Mouse (Mus musculus): ENCODE results near the gene Olfr92. TPM values are rescaled to one million over a fixed set of nuclear protein-coding genes. Genes with fewer than 3 reads are reported as not detected.

The Olfr92 gene
- polyA plus RNA-seq, 1 experiment = not detected

DNA sequence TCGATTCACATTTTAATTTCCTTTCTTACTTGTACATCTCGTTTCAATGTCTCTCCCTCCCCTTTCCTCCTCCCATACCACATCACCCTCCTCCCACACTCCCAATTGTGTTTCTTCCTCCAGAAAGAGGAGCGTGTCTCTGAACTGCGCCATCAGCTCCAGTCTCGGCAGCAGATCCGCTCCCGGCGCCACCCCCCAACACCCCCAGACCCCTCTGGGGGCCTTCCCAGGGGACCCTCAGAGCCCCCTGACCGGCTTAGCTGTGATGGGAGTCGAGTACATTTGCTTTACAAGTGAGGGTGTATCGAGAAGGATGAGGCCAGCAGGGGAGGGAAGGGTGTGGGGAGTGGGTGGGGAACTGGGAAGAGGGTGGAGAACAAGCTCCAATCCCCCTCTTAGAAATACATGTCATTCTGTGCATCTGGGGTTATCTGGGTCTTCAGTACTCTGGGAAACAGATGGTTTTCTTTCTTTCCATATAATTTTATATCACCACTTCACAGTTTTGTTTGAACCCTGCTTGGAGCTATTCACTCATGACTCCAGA is 47.1 kb downstream of the Olfr92 start:
- Histone ChIP-seq H3K27me3 (ENCODE audit: control insufficient read depth, insufficient read depth, low read length) (no peaks in the 10 kb centered on the region), H3K27ac (ENCODE audit: control insufficient read depth, insufficient read depth, low read depth, low read length) (no peak overlapping the region), H3K36me3 (ENCODE audit: control insufficient read depth, insufficient read depth, low read length) (no peaks in the 10 kb centered on the region), H3K4me1 (ENCODE audit: control insufficient read depth, insufficient read depth, low read length) (no peaks in the 10 kb centered on the region), H3K4me3 (ENCODE audit: control insufficient read depth, low read depth, low read length) (no peak overlapping the region)
- no peak for TF ChIP-seq CTCF (IDR thresholded peaks at IDR 0.05; ENCODE audit: control insufficient read depth, insufficient read depth, insufficient replicate concordance, low read depth, low read length)

DNA sequence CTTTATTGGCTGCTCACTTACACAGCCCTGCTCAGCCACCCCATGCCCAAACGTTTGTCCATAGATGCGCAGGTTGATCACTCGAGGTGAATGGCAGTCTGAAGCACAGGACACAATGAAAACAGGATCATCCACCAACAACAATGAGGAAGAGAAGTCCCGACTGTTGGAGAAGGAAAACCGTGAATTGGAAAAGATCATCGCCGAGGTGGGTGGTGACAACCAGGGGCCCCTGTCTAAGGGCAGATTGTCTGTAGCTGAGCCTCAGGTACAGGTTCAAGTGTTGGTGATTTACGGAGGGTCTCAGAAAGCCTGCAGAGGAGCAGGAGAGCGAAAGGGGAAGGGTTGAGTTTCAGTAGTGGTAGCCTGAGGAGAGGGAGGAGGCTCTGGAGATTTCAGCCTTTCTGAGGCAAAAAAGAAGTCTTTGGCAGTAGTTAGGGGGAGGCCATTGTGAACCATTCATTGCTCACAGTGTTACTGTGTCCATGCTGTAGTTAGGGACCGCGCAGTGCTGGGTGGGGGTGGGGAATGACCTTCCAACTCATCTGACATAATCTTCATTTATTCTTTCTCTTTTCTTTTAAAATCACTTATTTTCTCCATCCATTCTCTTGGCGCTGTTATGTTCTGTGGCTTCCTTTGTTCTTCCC is 47.7 kb downstream of the Olfr92 start:
- H3K27me3 ChIP-seq (ENCODE audit: control insufficient read depth, insufficient read depth, low read length) = no peaks in the 10 kb centered on the region
- no peak overlapping the region for H3K27ac ChIP-seq (ENCODE audit: control insufficient read depth, insufficient read depth, low read depth, low read length)
- no peak overlapping the region for H3K4me3 ChIP-seq (ENCODE audit: control insufficient read depth, low read depth, low read length)
- no peaks in the 10 kb centered on the region for H3K4me1 ChIP-seq (ENCODE audit: control insufficient read depth, insufficient read depth, low read length)
- TF ChIP-seq POLR2A (IDR thresholded peaks at IDR 0.05; ENCODE audit: control insufficient read depth, low read depth, low read length) (no peak), CTCF (IDR thresholded peaks at IDR 0.05; ENCODE audit: control insufficient read depth, insufficient read depth, insufficient replicate concordance, low read depth, low read length) (no peak)
- no peaks in the 10 kb centered on the region for H3K36me3 ChIP-seq (ENCODE audit: control insufficient read depth, insufficient read depth, low read length)

DNA sequence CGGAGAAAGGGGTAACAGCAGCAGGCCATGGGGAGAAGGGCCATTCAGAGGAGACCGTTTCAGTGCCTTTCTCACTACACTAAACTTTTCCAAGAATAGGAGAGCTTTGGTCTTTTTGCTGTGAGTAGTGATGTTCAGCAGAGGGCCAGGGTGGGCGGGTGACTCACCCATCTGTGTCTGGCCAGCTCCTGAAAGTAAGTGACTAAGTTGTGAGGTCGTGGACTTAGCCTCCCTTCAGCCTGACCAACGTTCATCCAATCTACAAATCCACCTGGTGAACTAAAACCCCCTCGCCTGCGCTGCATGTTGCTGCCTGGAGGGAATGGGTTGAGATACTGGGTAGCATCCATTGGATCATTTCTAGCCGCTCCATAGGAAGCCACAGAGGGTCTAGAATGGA is 49.8 kb downstream of the Olfr92 start:
- H3K27me3 ChIP-seq (ENCODE audit: control insufficient read depth, insufficient read depth, low read length) = no peaks in the 10 kb centered on the region
- no peaks in the 10 kb centered on the region for H3K36me3 ChIP-seq (ENCODE audit: control insufficient read depth, insufficient read depth, low read length)
- TF ChIP-seq CTCF (IDR thresholded peaks at IDR 0.05; ENCODE audit: control insufficient read depth, insufficient read depth, insufficient replicate concordance, low read depth, low read length) (no peak), POLR2A (IDR thresholded peaks at IDR 0.05; ENCODE audit: control insufficient read depth, low read depth, low read length) (no peak)
- H3K4me1 ChIP-seq (ENCODE audit: control insufficient read depth, insufficient read depth, low read length) = no peaks in the 10 kb centered on the region
- H3K27ac ChIP-seq (ENCODE audit: control insufficient read depth, insufficient read depth, low read depth, low read length) = no peak overlapping the region
- no peak overlapping the region for H3K4me3 ChIP-seq (ENCODE audit: control insufficient read depth, low read depth, low read length)

DNA sequence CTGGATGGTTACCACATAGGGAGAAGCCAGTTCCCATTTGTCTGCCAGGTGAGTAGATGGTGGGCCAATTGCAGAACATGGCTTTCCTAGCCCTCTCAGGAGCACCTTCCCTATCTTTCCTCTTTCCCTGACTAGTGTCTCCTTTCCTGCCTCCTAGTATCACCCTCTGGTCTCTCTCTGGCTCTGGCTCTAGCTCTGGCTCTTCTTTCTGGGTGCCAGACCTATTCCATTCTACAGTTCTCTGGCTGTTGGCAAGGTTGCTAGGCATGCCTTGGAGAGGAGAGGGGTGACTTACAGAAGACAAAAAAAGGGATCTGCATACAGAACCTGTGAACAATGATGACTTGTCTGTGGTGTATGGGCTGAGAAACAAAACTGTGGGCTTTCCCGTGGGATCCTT is 52.0 kb downstream of the Olfr92 start:
- Histone ChIP-seq H3K4me3 (ENCODE audit: control insufficient read depth, low read depth, low read length) (no peak overlapping the region), H3K27me3 (ENCODE audit: control insufficient read depth, insufficient read depth, low read length) (no peaks in the 10 kb centered on the region), H3K4me1 (ENCODE audit: control insufficient read depth, insufficient read depth, low read length) (no peaks in the 10 kb centered on the region), H3K27ac (ENCODE audit: control insufficient read depth, insufficient read depth, low read depth, low read length) (no peak overlapping the region), H3K36me3 (ENCODE audit: control insufficient read depth, insufficient read depth, low read length) (no peaks in the 10 kb centered on the region)
- no peak for TF ChIP-seq POLR2A (IDR thresholded peaks at IDR 0.05; ENCODE audit: control insufficient read depth, low read depth, low read length)
- no peak for TF ChIP-seq CTCF (IDR thresholded peaks at IDR 0.05; ENCODE audit: control insufficient read depth, insufficient read depth, insufficient replicate concordance, low read depth, low read length)

- Histone ChIP-seq H3K27me3 (ENCODE audit: control insufficient read depth, insufficient read depth, low read length) (no peaks in the 10 kb centered on the region), H3K4me3 (ENCODE audit: control insufficient read depth, low read depth, low read length) (no peak overlapping the region), H3K4me1 (ENCODE audit: control insufficient read depth, insufficient read depth, low read length) (no peaks in the 10 kb centered on the region), H3K36me3 (ENCODE audit: control insufficient read depth, insufficient read depth, low read length) (no peaks in the 10 kb centered on the region), H3K27ac (ENCODE audit: control insufficient read depth, insufficient read depth, low read depth, low read length) (no peak overlapping the region)
- TF ChIP-seq CTCF (IDR thresholded peaks at IDR 0.05; ENCODE audit: control insufficient read depth, insufficient read depth, insufficient replicate concordance, low read depth, low read length) (no peak), POLR2A (IDR thresholded peaks at IDR 0.05; ENCODE audit: control insufficient read depth, low read depth, low read length) (no peak)
Measured at GRCm38 (mm10) chr17:37065993-37066392, 53.9 kb downstream of the Olfr92 start.

DNA sequence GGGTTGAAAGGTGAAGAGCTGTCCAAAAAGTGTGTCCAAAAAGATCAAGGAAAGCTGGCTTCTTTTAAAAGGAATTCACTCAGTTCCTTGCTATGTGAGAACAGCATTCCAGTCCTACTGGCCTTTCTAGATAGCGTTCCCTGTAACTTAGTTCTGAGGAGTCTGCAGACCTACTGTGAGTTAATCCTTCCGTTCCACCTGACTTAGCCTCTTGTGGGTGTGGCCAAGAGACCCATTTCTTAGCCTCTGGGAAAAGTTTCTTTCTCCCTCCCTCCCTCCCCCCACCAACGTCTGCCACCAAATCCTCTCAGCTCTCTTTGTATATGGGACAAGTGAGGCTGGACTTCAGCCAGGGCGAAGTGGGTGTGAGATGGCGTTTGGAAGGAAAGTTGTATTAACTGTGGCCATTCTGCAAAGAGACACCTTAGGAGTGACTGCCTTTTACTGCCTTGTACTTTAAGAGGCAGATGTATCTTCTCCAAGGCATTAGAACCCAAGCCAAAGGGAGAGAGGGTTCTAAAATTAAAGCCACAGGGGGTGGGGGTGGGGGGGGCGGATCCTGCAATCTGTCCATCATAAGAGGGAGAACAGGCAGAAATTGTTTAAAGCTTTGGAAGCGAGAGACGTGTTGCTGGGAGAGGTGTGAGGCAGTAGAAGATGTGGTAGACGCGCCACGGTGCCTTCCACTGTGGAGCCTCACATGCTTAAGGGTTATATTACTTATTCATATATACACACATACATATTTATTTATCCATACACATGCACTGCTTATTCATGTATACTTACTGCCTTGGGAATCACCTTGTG is 56.0 kb downstream of the Olfr92 start:
- Histone ChIP-seq H3K36me3 (ENCODE audit: control insufficient read depth, insufficient read depth, low read length) (no peaks in the 10 kb centered on the region), H3K27ac (ENCODE audit: control insufficient read depth, insufficient read depth, low read depth, low read length) (no peak overlapping the region), H3K27me3 (ENCODE audit: control insufficient read depth, insufficient read depth, low read length) (no peaks in the 10 kb centered on the region), H3K4me3 (ENCODE audit: control insufficient read depth, low read depth, low read length) (no peak overlapping the region), H3K4me1 (ENCODE audit: control insufficient read depth, insufficient read depth, low read length) (no peaks in the 10 kb centered on the region)
- TF ChIP-seq CTCF (IDR thresholded peaks at IDR 0.05; ENCODE audit: control insufficient read depth, insufficient read depth, insufficient replicate concordance, low read depth, low read length) = no peak
- TF ChIP-seq POLR2A (IDR thresholded peaks at IDR 0.05; ENCODE audit: control insufficient read depth, low read depth, low read length) = no peak

DNA sequence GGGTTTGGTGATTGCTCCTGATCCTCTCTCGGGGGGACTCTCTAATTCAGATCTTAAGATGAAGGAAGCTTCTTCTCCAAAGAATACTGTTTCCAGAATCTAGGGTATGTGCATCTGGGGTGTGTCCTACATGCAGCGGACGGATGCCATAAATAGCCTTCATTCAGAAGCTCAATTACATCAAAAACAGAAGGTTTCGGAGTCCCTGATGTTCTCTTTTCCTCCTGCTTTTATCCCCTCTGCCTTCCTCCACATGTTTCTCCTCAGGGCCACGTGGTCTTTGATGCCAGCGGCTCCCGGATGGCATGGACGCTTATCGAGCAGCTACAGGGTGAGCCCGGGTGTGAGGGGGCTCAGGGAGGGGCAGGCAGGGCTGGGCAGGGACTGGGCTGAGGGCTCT is 56.8 kb downstream of the Olfr92 start:
- Histone ChIP-seq H3K4me1 (ENCODE audit: control insufficient read depth, insufficient read depth, low read length) (no peaks in the 10 kb centered on the region), H3K4me3 (ENCODE audit: control insufficient read depth, low read depth, low read length) (no peak overlapping the region), H3K27ac (ENCODE audit: control insufficient read depth, insufficient read depth, low read depth, low read length) (no peak overlapping the region), H3K27me3 (ENCODE audit: control insufficient read depth, insufficient read depth, low read length) (no peaks in the 10 kb centered on the region), H3K36me3 (ENCODE audit: control insufficient read depth, insufficient read depth, low read length) (no peaks in the 10 kb centered on the region)
- TF ChIP-seq CTCF (IDR thresholded peaks at IDR 0.05; ENCODE audit: control insufficient read depth, insufficient read depth, insufficient replicate concordance, low read depth, low read length) = no peak
- no peak for TF ChIP-seq POLR2A (IDR thresholded peaks at IDR 0.05; ENCODE audit: control insufficient read depth, low read depth, low read length)

Measured in testis, adult 2 months (tissue).